In the genomic region with DNA sequence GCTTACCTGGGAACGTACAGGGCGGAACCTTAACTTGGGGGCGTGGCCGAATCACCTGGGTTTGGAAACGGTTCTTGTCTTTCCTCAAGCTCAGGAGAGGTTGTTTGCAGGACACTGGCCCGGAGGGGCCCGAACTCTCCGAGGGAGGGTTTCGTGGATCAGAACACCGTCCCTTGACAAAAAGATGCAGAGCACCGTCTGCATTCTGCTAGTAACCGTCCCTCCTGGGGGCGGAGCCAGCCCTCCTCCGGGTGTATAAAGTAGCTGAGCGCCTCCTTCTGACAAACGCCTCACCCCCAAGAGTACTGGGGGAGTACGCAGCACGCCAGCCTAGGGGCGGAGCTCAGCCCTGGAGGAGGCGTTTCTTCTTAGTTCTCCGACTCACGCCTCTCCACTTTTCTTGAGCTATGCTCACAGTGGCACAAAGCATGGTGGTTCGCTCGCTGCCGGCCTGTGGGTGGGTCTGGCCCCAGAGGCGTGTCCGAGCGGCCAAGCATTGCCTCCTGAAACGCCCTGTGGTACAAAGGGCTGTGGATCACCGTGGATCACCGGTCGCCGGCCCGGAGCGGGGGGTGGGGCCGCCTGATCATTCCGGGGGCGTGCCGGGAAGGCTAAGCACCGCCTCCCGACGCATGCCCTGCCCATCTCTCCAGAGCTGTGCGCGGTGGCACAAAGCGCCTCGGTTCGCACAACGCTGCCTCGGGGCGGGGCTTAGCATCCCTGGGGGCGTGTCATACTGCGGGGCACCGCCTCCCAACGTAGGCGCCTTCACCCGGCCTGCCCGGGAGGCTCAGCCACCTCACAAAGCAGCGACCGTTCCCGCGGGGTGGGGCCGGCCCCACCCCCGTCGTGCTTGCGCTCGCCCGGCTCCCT, we compare ENCODE assay signal across 8 mouse cellular contexts. TPM values are rescaled to one million over a fixed set of nuclear protein-coding genes. Genes with fewer than 3 reads are reported as not detected.
DNase-seq lines count a peak whose midpoint lies in the region; ATAC-seq and TF ChIP-seq lines count a peak whose summit lies in the region.

No protein-coding gene starts in this region.

- H3K9me3 ChIP-seq in megakaryocyte, embryonic 14.5 days, result no peaks in the 10 kb centered on the region

- H3K27me3 ChIP-seq in megakaryocyte, embryonic 14.5 days (replicated peaks), result no peaks in the 10 kb centered on the region

- DNase-seq in gastrocnemius, adult 8-10 months (ENCODE audit: low spot score in 2 of 2), result peak; percentile 99
- DNase-seq in hindlimb bud, embryonic 11.5 days (ENCODE audit: extremely low spot score, low read depth, low spot score), result peak; percentile 95
- DNase-seq in left cerebral cortex, adult 8-10 months (ENCODE audit: low spot score in 2 of 2), result peak; percentile 96 to 99
- peak; percentile 99 for DNase-seq in right cerebral cortex, postnatal 10 days (ENCODE audit: low spot score in 2 of 2)
- peak; percentile 99 for DNase-seq in urinary bladder, postnatal 25 days (ENCODE audit: low spot score)

- no peak overlapping the region for H3K27ac ChIP-seq in cortical plate, adult 2 months (ENCODE audit: insufficient read depth, low read length)

- TF ChIP-seq POLR2A in cortical plate, adult 2 months (IDR thresholded peaks at IDR 0.05; ENCODE audit: extremely low read depth, insufficient read depth, low read length), result no peak

- no peak for TF ChIP-seq CTCF in cortical plate, adult 2 months (IDR thresholded peaks at IDR 0.05; ENCODE audit: extremely low read depth, insufficient read depth, low read length)

- ATAC-seq in activated CD4-positive, CD25-positive, alpha-beta regulatory T cell, adult 4 months, result peak; percentile 81

- no peaks in the 10 kb centered on the region for H3K4me1 ChIP-seq in cortical plate, adult 2 months (ENCODE audit: control insufficient read depth, insufficient read depth, low read length)
- peaks cover 50% of the 10 kb centered on the region for H3K4me1 ChIP-seq in megakaryocyte, embryonic 14.5 days

- H3K36me3 ChIP-seq in megakaryocyte, embryonic 14.5 days (replicated peaks; ENCODE audit: low read length), result peaks cover 25% of the 10 kb centered on the region

- peak overlapping the region; percentile 60 for H3K4me3 ChIP-seq in cortical plate, adult 2 months (ENCODE audit: insufficient read depth, low read length)
- peak overlapping the region; percentile 98 for H3K4me3 ChIP-seq in megakaryocyte, embryonic 14.5 days (replicated peaks)

RNA-seq across cellular contexts. Expression of a gene that starts 0.5 kb away (rescaled TPM):
- 1 to 10 TPM; 4.7 to 5.9 TPM for polyA plus RNA-seq in activated CD4-positive, CD25-positive, alpha-beta regulatory T cell, adult 4 months (2017; shearing (Covaris generic))
- 58.9 and 61.6 TPM in 2 replicates for polyA plus RNA-seq in cortical plate, adult 2 months (2012; rRNA removed)
- 10 to 100 TPM; 52.5 to 65.9 (median 55.2) TPM for total RNA-seq in gastrocnemius, adult 8-10 months (2022)
- 10 to 100 TPM; 76.4 to 91.3 (median 83.1) TPM for total RNA-seq in left cerebral cortex, adult 8-10 months (2022)
- polyA plus RNA-seq in megakaryocyte, embryonic 14.5 days (2012; ENCODE audit: insufficient read depth, low replicate concordance), result 105 and 143 TPM in 2 replicates

RNA-seq across cellular contexts. Expression of a gene that starts 20.2 kb away (rescaled TPM):
- polyA plus RNA-seq in activated CD4-positive, CD25-positive, alpha-beta regulatory T cell, adult 4 months (2017; shearing (Covaris generic)), result 10 to 100 TPM; 56.9 to 62.4 TPM
- polyA plus RNA-seq in cortical plate, adult 2 months (2012; rRNA removed), result 0.49 and 0.86 TPM in 2 replicates
- total RNA-seq in gastrocnemius, adult 8-10 months (2022), result under 1 TPM in 3 of 4 experiments, not detected in 1; 0.22 to 0.58 (median 0.48) TPM
- total RNA-seq in left cerebral cortex, adult 8-10 months (2022), result under 1 TPM in 3 of 4 experiments, not detected in 1; 0.27 to 0.68 (median 0.41) TPM
- polyA plus RNA-seq in megakaryocyte, embryonic 14.5 days (2012; ENCODE audit: insufficient read depth, low replicate concordance), result 44.7 and 70.3 TPM in 2 replicates

RNA-seq across cellular contexts. Expression of a gene that starts 36.1 kb away (rescaled TPM):
- polyA plus RNA-seq in activated CD4-positive, CD25-positive, alpha-beta regulatory T cell, adult 4 months (2017; shearing (Covaris generic)), result 1 to 10 TPM; 2.7 to 3.1 TPM
- 25.0 and 25.5 TPM in 2 replicates for polyA plus RNA-seq in cortical plate, adult 2 months (2012; rRNA removed)
- 10 to 100 TPM; 30.2 to 35.8 (median 33.3) TPM for total RNA-seq in gastrocnemius, adult 8-10 months (2022)
- 10 to 100 TPM; 15.1 to 18.4 (median 16.4) TPM for total RNA-seq in left cerebral cortex, adult 8-10 months (2022)
- polyA plus RNA-seq in megakaryocyte, embryonic 14.5 days (2012; ENCODE audit: insufficient read depth, low replicate concordance), result 6.6 TPM in 1 of 2 replicates, not detected in the other

RNA-seq across cellular contexts. Expression of a gene that starts 46.4 kb away (rescaled TPM):
- 1 to 10 TPM; 2.8 to 3.5 TPM for polyA plus RNA-seq in activated CD4-positive, CD25-positive, alpha-beta regulatory T cell, adult 4 months (2017; shearing (Covaris generic))
- polyA plus RNA-seq in cortical plate, adult 2 months (2012; rRNA removed), result 50.4 and 53.2 TPM in 2 replicates
- total RNA-seq in gastrocnemius, adult 8-10 months (2022), result 10 to 100 TPM; 48.2 to 52.3 (median 51.3) TPM
- total RNA-seq in left cerebral cortex, adult 8-10 months (2022), result 10 to 100 TPM; 52.8 to 64.0 (median 54.5) TPM
- 4.0 and 8.8 TPM in 2 replicates for polyA plus RNA-seq in megakaryocyte, embryonic 14.5 days (2012; ENCODE audit: insufficient read depth, low replicate concordance)

RNA-seq across cellular contexts. Expression of a gene that starts 46.5 kb away (rescaled TPM):
- 10 to 100 TPM; 16.7 to 18.3 TPM for polyA plus RNA-seq in activated CD4-positive, CD25-positive, alpha-beta regulatory T cell, adult 4 months (2017; shearing (Covaris generic))
- polyA plus RNA-seq in cortical plate, adult 2 months (2012; rRNA removed), result 27.6 and 29.1 TPM in 2 replicates
- total RNA-seq in gastrocnemius, adult 8-10 months (2022), result 1 to 10 TPM; 6.2 to 6.7 (median 6.5) TPM
- 10 to 100 TPM; 20.7 to 25.4 (median 22.7) TPM for total RNA-seq in left cerebral cortex, adult 8-10 months (2022)
- 3.6 and 8.0 TPM in 2 replicates for polyA plus RNA-seq in megakaryocyte, embryonic 14.5 days (2012; ENCODE audit: insufficient read depth, low replicate concordance)

Comparison
In these comparisons a context has a peak if more than half of its experiments do, and no peak if none do; other contexts are left out.
1. RNA of a gene that starts 20.2 kb away (polyA plus RNA-seq): 44.7 to 70.3 TPM in megakaryocyte, embryonic 14.5 days and 56.9 to 62.4 TPM in activated CD4-positive, CD25-positive, alpha-beta regulatory T cell, adult 4 months; 0.49 to 0.86 TPM in cortical plate, adult 2 months; every median in the first group is over 10 times any median in the second.
2. Peak in every context shown above with its lines, with median percentiles within 50 percentile points of each other: DNase-seq.